Mouse (Mus musculus): ENCODE data around the gene Adap1.

Adap1 gene

GRCm38 (mm10) chr5:139323260-139323924 lies 2.0 kb downstream of the Adap1 start:
- no peak for DNase-seq (ENCODE audit: low read depth, low spot score)

- no peak for DNase-seq (ENCODE audit: low read depth, low spot score)
These were observed 4.1 kb downstream of the Adap1 start for GRCm38 (mm10) chr5:139321331-139321730.

GRCm38 (mm10) chr5:139320424-139320823 lies 5.0 kb downstream of the Adap1 start:
- DNase-seq (ENCODE audit: low read depth, low spot score), result no peak

- DNase-seq (ENCODE audit: low read depth, low spot score), result no peak
These were observed 7.5 kb downstream of the Adap1 start for GRCm38 (mm10) chr5:139317751-139318504.

GRCm38 (mm10) chr5:139316982-139317675 lies 8.3 kb downstream of the Adap1 start:
- DNase-seq (ENCODE audit: low read depth, low spot score), result no peak

- DNase-seq (ENCODE audit: low read depth, low spot score), result no peak
These were observed 10.3 kb downstream of the Adap1 start for GRCm38 (mm10) chr5:139314941-139315642.

GRCm38 (mm10) chr5:139313536-139313935 lies 11.9 kb downstream of the Adap1 start:
- no peak for DNase-seq (ENCODE audit: low read depth, low spot score)

GRCm38 (mm10) chr5:139311822-139312221 lies 13.6 kb downstream of the Adap1 start:
- DNase-seq (ENCODE audit: low read depth, low spot score), result no peak

- DNase-seq (ENCODE audit: low read depth, low spot score), result no peak
These were observed 14.9 kb downstream of the Adap1 start for GRCm38 (mm10) chr5:139310477-139310876.

- no peak for DNase-seq (ENCODE audit: low read depth, low spot score)
These were observed 15.5 kb downstream of the Adap1 start for GRCm38 (mm10) chr5:139309946-139310345.

- no peak for DNase-seq (ENCODE audit: low read depth, low spot score)
These were observed 21.8 kb downstream of the Adap1 start for GRCm38 (mm10) chr5:139303646-139304061.

GRCm38 (mm10) chr5:139302101-139302500 lies 23.3 kb downstream of the Adap1 start:
- DNase-seq (ENCODE audit: low read depth, low spot score), result no peak

GRCm38 (mm10) chr5:139297745-139298144 lies 27.7 kb downstream of the Adap1 start:
- DNase-seq (ENCODE audit: low read depth, low spot score), result no peak

- DNase-seq (ENCODE audit: low read depth, low spot score), result no peak
These were observed 28.3 kb downstream of the Adap1 start for GRCm38 (mm10) chr5:139297092-139297491.

- no peak for DNase-seq (ENCODE audit: low read depth, low spot score)
These were observed 31.3 kb downstream of the Adap1 start for GRCm38 (mm10) chr5:139294089-139294488.

GRCm38 (mm10) chr5:139291811-139292560 lies 33.4 kb downstream of the Adap1 start:
- no peak for DNase-seq (ENCODE audit: low read depth, low spot score)

GRCm38 (mm10) chr5:139290467-139291259 lies 34.8 kb downstream of the Adap1 start:
- no peak for DNase-seq (ENCODE audit: low read depth, low spot score)

GRCm38 (mm10) chr5:139288591-139288990 lies 36.8 kb downstream of the Adap1 start:
- no peak for DNase-seq (ENCODE audit: low read depth, low spot score)

- DNase-seq (ENCODE audit: low read depth, low spot score), result no peak
These were observed 37.6 kb downstream of the Adap1 start for GRCm38 (mm10) chr5:139287787-139288186.

- no peak for DNase-seq (ENCODE audit: low read depth, low spot score)
These were observed 38.3 kb downstream of the Adap1 start for GRCm38 (mm10) chr5:139287099-139287498.

Measured in forelimb bud, embryonic 11.5 days (tissue).